Comparison of ENCODE assay signal across 9 mouse cellular contexts in genomic region chr12:8454487-8454886, GRCm38 (mm10). TPM values are rescaled to one million over a fixed set of nuclear protein-coding genes. Genes with fewer than 3 reads are reported as not detected.
DNase-seq lines count a peak whose midpoint lies in the region; ATAC-seq lines count a peak whose summit lies in the region.
"Had no signal": no experiment of that assay in that cellular context is flagged by ENCODE, and none has a peak within 500 bp of the region (broad histone marks: within the 10 kb centered on the region; RNA-seq: fewer than 3 reads in every experiment).

No protein-coding gene starts in this region.

- H3K9ac ChIP-seq in hindbrain, embryonic 15.5 days, result no peak overlapping the region
- H3K9ac ChIP-seq in hindbrain, embryonic 14.5 days, result no peak overlapping the region

- H3K4me3 ChIP-seq in hindbrain, embryonic 15.5 days, result no peak overlapping the region
- H3K4me3 ChIP-seq in hindbrain, embryonic 14.5 days (replicated peaks; ENCODE audit: low read length), result no peak overlapping the region

- no peaks in the 10 kb centered on the region for H3K36me3 ChIP-seq in hindbrain, embryonic 15.5 days
- no peaks in the 10 kb centered on the region for H3K36me3 ChIP-seq in hindbrain, embryonic 14.5 days (replicated peaks; ENCODE audit: control insufficient read depth, insufficient read depth)

- no peak for DNase-seq in hindbrain, embryonic 14.5 days (ENCODE audit: low spot score)
- DNase-seq in adrenal gland, postnatal 14 days, result peak; percentile 69
- DNase-seq in fibroblast of lung, adult 2 months (ENCODE audit: low read depth), result peak; percentile 90
- DNase-seq in left cerebral cortex, postnatal 36 days (ENCODE audit: low spot score in 2 of 2), result peak; percentile 50 to 55
- no peak for DNase-seq in retina, postnatal 1 day
- no peak for DNase-seq in urinary bladder, postnatal 25 days (ENCODE audit: low spot score)

- no peak overlapping the region for H3K27ac ChIP-seq in hindbrain, embryonic 15.5 days (replicated peaks)
- no peak overlapping the region for H3K27ac ChIP-seq in hindbrain, embryonic 14.5 days
- H3K27ac ChIP-seq: macrophage had no signal

- H3K4me2 ChIP-seq in hindbrain, embryonic 15.5 days, result no peak overlapping the region
- no peak overlapping the region for H3K4me2 ChIP-seq in hindbrain, embryonic 14.5 days (replicated peaks)

- 0 out of 2 replicates have a peak, but pooled peaks have one; percentile 21 for ATAC-seq in hindbrain, embryonic 15.5 days (ENCODE audit: low FRiP score, low read depth)
- ATAC-seq in hindbrain, embryonic 14.5 days (ENCODE audit: low FRiP score), result no peak
- no peak for ATAC-seq in erythroid progenitor cell, adult 5-6 weeks (replicated peaks; ENCODE audit: low FRiP score, poor library complexity, severe bottlenecking)

- 58% methylated on average over 3 of the region's 3 CpGs for WGBS in hindbrain, embryonic 15.5 days
- 67% methylated on average over 3 of the region's 3 CpGs for WGBS in hindbrain, embryonic 14.5 days

- H3K27me3 ChIP-seq in hindbrain, embryonic 15.5 days, result no peaks in the 10 kb centered on the region
- H3K27me3 ChIP-seq in hindbrain, embryonic 14.5 days (ENCODE audit: control insufficient read depth, insufficient read depth, low read length), result no peaks in the 10 kb centered on the region

- H3K4me1 ChIP-seq in hindbrain, embryonic 15.5 days (replicated peaks), result peaks cover 14% of the 10 kb centered on the region; the same call in 1 of the 2 replicates
- H3K4me1 ChIP-seq in hindbrain, embryonic 14.5 days (replicated peaks; ENCODE audit: control insufficient read depth, insufficient read depth, low read length), result peaks cover 6% of the 10 kb centered on the region; the same call in 1 of the 2 replicates

- intact Hi-C loops in left cerebral cortex, postnatal 36 days (cut with DNase I), result loop anchor here (5.0 kb wide), 1 partner anchor 127 kb away; no protein-coding TSS in a partner anchor

- H3K9me3 ChIP-seq in hindbrain, embryonic 15.5 days, result no peaks in the 10 kb centered on the region
- H3K9me3 ChIP-seq in hindbrain, embryonic 14.5 days (ENCODE audit: control insufficient read depth, low read length), result no peaks in the 10 kb centered on the region

RNA-seq across cellular contexts. Expression of gene Rhob, which starts 45.3 kb away (rescaled TPM):
- polyA plus RNA-seq in hindbrain, embryonic 15.5 days (2015; fragmentation: Nextera tagmentation; extraction: Ambion mirVana), result 94.4 and 103 TPM in 2 replicates
- 113 and 131 TPM in 2 replicates for polyA plus RNA-seq in hindbrain, embryonic 14.5 days (2014; fragmentation: Nextera tagmentation; extraction: Ambion mirVana)
- 201 and 234 TPM in 2 replicates for total RNA-seq in adrenal gland, postnatal 14 days (2021)
- 100 to 1,000 TPM; 300 to 353 TPM for total RNA-seq in left cerebral cortex, postnatal 36 days (2021)
- total RNA-seq in erythroid progenitor cell, adult 5-6 weeks (2015; ENCODE audit: low replicate concordance), result 8.3 and 23.5 TPM in 2 replicates
- 5.4 and 5.5 TPM in 2 replicates for total RNA-seq in erythroid progenitor cell, adult 5-6 weeks (2017; ENCODE audit: low replicate concordance)

Comparison
In these comparisons a context has a peak if more than half of its experiments do, and no peak if none do; other contexts are left out.
1. DNase-seq: peak in adrenal gland, postnatal 14 days (single experiment), fibroblast of lung, adult 2 months (single experiment) and left cerebral cortex, postnatal 36 days (2 of 2); none in hindbrain, embryonic 14.5 days (single experiment), retina, postnatal 1 day (single experiment) and urinary bladder, postnatal 25 days (single experiment).